Mouse (Mus musculus): Measurements from ENCODE around the gene Rfxank.

GRCm38 (mm10) chr8:70147678-70148607 is 9.0 kb upstream of the Rfxank start:
- TF ChIP-seq CTCF (IDR thresholded peaks at IDR 0.05; ENCODE audit: borderline replicate concordance, insufficient read depth, low read length), result no peak
- no peak for TF ChIP-seq POLR2A (IDR thresholded peaks at IDR 0.05; ENCODE audit: low read depth, low read length)

Measured in embryonic fibroblast, embryonic 13.5 days (primary cell).